Mouse (Mus musculus) midbrain, embryonic 12.5 days (tissue): Measurements from ENCODE around the gene Zfp882. TPM values are rescaled to one million over a fixed set of nuclear protein-coding genes. Genes with fewer than 3 reads are reported as not detected.
"Not testable (repeated sequence)": the region's sequence is repeated elsewhere in the genome, so short reads cannot be mapped to it uniquely, and the experiment has no call there.

Experiments used
- ATAC-seq: fragments of 200-750 bp; cut with Nextera tagmentation; 2 replicates; pipeline ENCODE4 v1.8.0; 2017; ENCODE audit warnings: low read depth, moderate TSS enrichment, moderate library complexity; ENCODE audit not compliant: low FRiP score
- H3K27ac ChIP-seq: fragments of 300-500 bp; sonication (generic); replicated peaks from 2 replicates; pipeline ENCODE4 v1.5.1; 2016; ENCODE audit warnings: mild to moderate bottlenecking
- H3K27me3 ChIP-seq: fragments of 300-500 bp; sonication (generic); 2 replicates; pipeline ENCODE4 v1.6.1; 2016; ENCODE audit warnings: mild to moderate bottlenecking
- H3K36me3 ChIP-seq: fragments of 300-500 bp; sonication (generic); 2 replicates; pipeline ENCODE4 v1.6.1; 2016
- H3K4me1 ChIP-seq: fragments of 300-500 bp; sonication (generic); 2 replicates; pipeline ENCODE4 v1.6.1; 2016
- H3K4me2 ChIP-seq: fragments of 300-500 bp; sonication (generic); replicated peaks from 2 replicates; pipeline ENCODE4 v1.6.1; 2016; ENCODE audit warnings: mild to moderate bottlenecking, moderate library complexity
- H3K4me3 ChIP-seq: fragments of 300-500 bp; sonication (generic); 2 replicates; pipeline ENCODE4 v1.5.1; 2016; ENCODE audit warnings: mild to moderate bottlenecking
- H3K9ac ChIP-seq: fragments of 300-500 bp; sonication (generic); replicated peaks from 2 replicates; pipeline ENCODE4 v1.6.1; 2016; ENCODE audit warnings: mild to moderate bottlenecking, moderate library complexity
- H3K9me3 ChIP-seq: fragments of 300-500 bp; sonication (generic); 2 replicates; pipeline ENCODE4 v1.6.1; 2016; ENCODE audit warnings: mild to moderate bottlenecking
- WGBS: fragments of 180-500 bp; shearing (Covaris S2); methylation state at CpG from one replicate; pipeline ENCODE4 v1.1.7; 2016; 5-methylcytosine and 5-hydroxymethylcytosine counted together
- polyA plus RNA-seq: library from polyadenylated mRNA; unstranded; fragments of >200 nt; fragmentation: Nextera tagmentation; extraction: Ambion mirVana; gene quantifications from 2 replicates; pipeline ENCODE4 v1.2.1, GENCODE M21; 2016

Zfp882 gene
- polyA plus RNA-seq, 1 experiment from 2014 or later, result 15.1 TPM

DNA sequence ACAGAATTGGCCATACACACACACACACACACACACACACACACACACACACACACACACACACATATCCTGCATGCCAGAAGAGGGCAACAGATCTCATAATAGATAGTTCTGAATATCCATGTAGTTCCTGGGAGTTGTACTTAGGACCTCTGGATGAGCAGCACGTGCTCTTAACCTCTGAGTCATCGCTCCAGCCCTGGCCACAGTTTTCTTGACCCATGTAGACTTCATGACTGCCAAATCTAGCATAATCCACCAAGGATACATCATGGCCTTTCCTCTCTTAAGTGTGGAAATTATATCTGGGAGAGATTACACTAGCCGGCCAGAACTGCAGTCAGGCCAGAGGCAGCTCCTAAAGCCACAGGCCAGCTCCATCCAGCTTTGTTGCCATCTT is 18.1 kb downstream of the Zfp882 start:
- ATAC-seq, result no peak
- Histone ChIP-seq H3K4me2 (no peak overlapping the region), H3K9ac (no peak overlapping the region), H3K4me3 (no peak overlapping the region), H3K36me3 (peaks cover 28% of the 10 kb centered on the region), H3K27me3 (no peaks in the 10 kb centered on the region), H3K9me3 (0 out of 2 replicates have a peak, but pooled peaks cover 5% of the 10 kb centered on the region), H3K4me1 (peaks cover 9% of the 10 kb centered on the region), H3K27ac (no peak overlapping the region)
- WGBS, result 93% methylated on average over 3 of the region's 3 CpGs

DNA sequence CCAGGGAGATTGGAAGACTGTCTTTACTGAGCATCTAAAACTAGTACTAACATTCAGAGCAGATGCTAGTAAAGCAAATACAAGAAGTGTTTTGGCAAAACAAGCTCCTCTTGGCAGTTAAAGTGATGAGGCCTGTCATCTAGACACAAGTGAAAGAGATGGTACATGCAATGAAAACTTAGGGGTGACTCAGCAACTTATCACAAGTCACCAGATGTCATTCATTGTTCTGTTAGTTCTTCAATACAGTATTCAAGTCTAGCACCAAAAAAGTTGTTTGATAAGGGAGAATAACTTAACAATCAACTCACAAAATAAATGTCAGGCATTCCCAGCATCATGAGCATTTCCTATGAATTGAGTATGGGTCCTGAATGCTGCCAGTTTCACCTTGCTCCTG is 19.4 kb downstream of the Zfp882 start:
- no peak overlapping the region for H3K9ac ChIP-seq
- ATAC-seq, result no peak
- peaks cover 32% of the 10 kb centered on the region for H3K36me3 ChIP-seq

GRCm38 (mm10) chr8:71938037-71938436 is 29.6 kb downstream of the Zfp882 start:
- H3K36me3 ChIP-seq, result peaks cover 12% of the 10 kb centered on the region
- not testable (repeated sequence) for H3K4me1 ChIP-seq, H3K27me3 ChIP-seq, H3K4me3 ChIP-seq, H3K9me3 ChIP-seq, H3K9ac ChIP-seq, H3K27ac ChIP-seq, ATAC-seq, H3K4me2 ChIP-seq
- 90% methylated on average over 2 of the region's 2 CpGs for WGBS

More for the DNA sequence above, 19.4 kb downstream of the Zfp882 start:
- Histone ChIP-seq H3K4me3 (no peak overlapping the region), H3K4me2 (no peak overlapping the region), H3K4me1 (peaks cover 9% of the 10 kb centered on the region), H3K27ac (no peak overlapping the region), H3K9me3 (0 out of 2 replicates have a peak, but pooled peaks cover 5% of the 10 kb centered on the region), H3K27me3 (no peaks in the 10 kb centered on the region)

GRCm38 (mm10) chr8:71940293-71941208 is 32.1 kb downstream of the Zfp882 start:
- ATAC-seq, result no peak
- no peaks in the 10 kb centered on the region for H3K4me1 ChIP-seq
- no peaks in the 10 kb centered on the region for H3K9me3 ChIP-seq
- H3K4me2 ChIP-seq, result no peak overlapping the region
- no peak overlapping the region for H3K4me3 ChIP-seq
- 81% methylated on average over 2 of the region's 2 CpGs for WGBS
- no peak overlapping the region for H3K9ac ChIP-seq
- H3K36me3 ChIP-seq, result no peaks in the 10 kb centered on the region
- H3K27me3 ChIP-seq, result peaks cover 3% of the 10 kb centered on the region; the same call in 1 of the 2 replicates
- no peak overlapping the region for H3K27ac ChIP-seq

DNA sequence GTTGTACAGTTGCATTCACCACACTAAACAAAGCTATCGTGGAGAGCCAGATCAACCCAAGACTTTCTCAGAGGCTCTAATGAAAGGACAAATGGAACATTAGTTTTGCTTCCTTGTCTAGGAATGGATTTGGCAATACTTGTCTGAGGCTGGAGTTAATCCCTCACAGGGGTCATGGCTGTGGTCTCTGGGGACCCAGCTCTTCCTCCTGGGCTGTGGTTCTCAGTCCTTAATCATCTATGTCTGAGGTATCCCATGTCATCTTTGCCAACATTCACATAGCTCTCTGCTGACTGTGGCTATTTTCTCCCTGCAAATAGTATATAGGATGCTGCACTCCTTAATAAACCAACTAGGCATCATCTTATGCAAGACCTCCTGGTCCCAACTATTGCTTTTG is 33.4 kb downstream of the Zfp882 start:
- no peaks in the 10 kb centered on the region for H3K4me1 ChIP-seq
- H3K4me2 ChIP-seq, result no peak overlapping the region
- 93% methylated on average over 1 of the region's 1 CpGs for WGBS
- H3K9me3 ChIP-seq, result no peaks in the 10 kb centered on the region
- peaks cover 3% of the 10 kb centered on the region; the same call in 1 of the 2 replicates for H3K27me3 ChIP-seq
- no peaks in the 10 kb centered on the region for H3K36me3 ChIP-seq
- H3K4me3 ChIP-seq, result no peak overlapping the region
- no peak for ATAC-seq
- no peak overlapping the region for H3K9ac ChIP-seq
- no peak overlapping the region for H3K27ac ChIP-seq

- Histone ChIP-seq H3K27ac (no peak overlapping the region), H3K9ac (no peak overlapping the region), H3K9me3 (no peaks in the 10 kb centered on the region), H3K27me3 (peaks cover 3% of the 10 kb centered on the region; the same call in 1 of the 2 replicates), H3K4me2 (no peak overlapping the region), H3K4me3 (no peak overlapping the region), H3K4me1 (peaks cover 17% of the 10 kb centered on the region), H3K36me3 (0 out of 2 replicates have a peak, but pooled peaks cover 4% of the 10 kb centered on the region)
- WGBS, result 96% methylated on average over 5 of the region's 5 CpGs
- ATAC-seq, result no peak
Measured at GRCm38 (mm10) chr8:71948624-71949023, 40.2 kb downstream of the Zfp882 start.

- H3K4me2 ChIP-seq, result peak within 1 kb of the TSS; percentile 66
- peak within 1 kb of the TSS; percentile 71 for H3K9ac ChIP-seq
- peak within 1 kb of the TSS; percentile 78 for H3K27ac ChIP-seq
- no peaks in the 10 kb centered on the region for H3K27me3 ChIP-seq
- peak; percentile 100 for ATAC-seq
- H3K36me3 ChIP-seq, result peaks cover 19% of the 10 kb centered on the region
- WGBS, result 4% methylated on average over 34 of the region's 34 CpGs
- H3K4me3 ChIP-seq, result peak within 1 kb of the TSS; percentile 63
- peaks cover 11% of the 10 kb centered on the region for H3K9me3 ChIP-seq
- peaks cover 17% of the 10 kb centered on the region for H3K4me1 ChIP-seq
Measured at GRCm38 (mm10) chr8:71950482-71951221, 42.2 kb downstream of the Zfp882 start, which contains the start of gene Zfp961. Gene Zfp961, plus strand, starts transcription at chr8:71951038.

- ATAC-seq, result no peak
- H3K9ac ChIP-seq, result peak overlapping the region; percentile 71
- peaks cover 17% of the 10 kb centered on the region for H3K4me1 ChIP-seq
- H3K4me2 ChIP-seq, result peak overlapping the region; percentile 66
- peaks cover 19% of the 10 kb centered on the region for H3K36me3 ChIP-seq
- 41% methylated on average over 14 of the region's 14 CpGs for WGBS
- H3K4me3 ChIP-seq, result peak overlapping the region; percentile 63
- H3K27me3 ChIP-seq, result no peaks in the 10 kb centered on the region
- H3K9me3 ChIP-seq, result peaks cover 15% of the 10 kb centered on the region
- peak overlapping the region; percentile 25; the same call in 1 of the 2 replicates for H3K27ac ChIP-seq
Measured at GRCm38 (mm10) chr8:71951436-71952161, 43.2 kb downstream of the Zfp882 start.

DNA sequence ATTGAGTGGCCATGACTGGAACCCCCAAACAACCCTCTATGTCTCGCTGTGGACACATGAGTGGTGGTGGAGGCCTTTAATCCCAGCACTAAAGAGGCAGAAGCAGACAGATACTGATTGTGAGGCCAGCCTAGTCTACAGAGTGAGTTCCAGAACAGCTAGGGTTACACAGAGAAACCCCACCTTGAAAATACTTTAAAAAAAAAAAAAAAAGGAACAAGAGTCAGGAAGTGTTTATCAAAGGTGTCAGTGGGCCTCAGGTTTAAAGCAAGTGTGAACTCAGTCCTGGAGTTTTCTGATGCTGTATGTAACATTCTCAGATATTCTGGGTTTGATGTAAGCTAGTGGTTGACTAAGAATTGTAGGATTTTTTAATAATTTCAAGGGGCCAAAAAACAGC is 44.1 kb downstream of the Zfp882 start:
- peak overlapping the region; percentile 66; the same call in 1 of the 2 replicates for H3K4me2 ChIP-seq
- ATAC-seq, result no peak
- H3K36me3 ChIP-seq, result peaks cover 19% of the 10 kb centered on the region
- peaks cover 17% of the 10 kb centered on the region for H3K4me1 ChIP-seq
- no peak overlapping the region for H3K9ac ChIP-seq
- no peaks in the 10 kb centered on the region for H3K27me3 ChIP-seq
- H3K9me3 ChIP-seq, result peaks cover 15% of the 10 kb centered on the region
- H3K4me3 ChIP-seq, result 0 out of 2 replicates have a peak overlapping the region, but pooled peaks have one; percentile 63
- H3K27ac ChIP-seq, result no peak overlapping the region
- 100% methylated on average over 1 of the region's 1 CpGs for WGBS

DNA sequence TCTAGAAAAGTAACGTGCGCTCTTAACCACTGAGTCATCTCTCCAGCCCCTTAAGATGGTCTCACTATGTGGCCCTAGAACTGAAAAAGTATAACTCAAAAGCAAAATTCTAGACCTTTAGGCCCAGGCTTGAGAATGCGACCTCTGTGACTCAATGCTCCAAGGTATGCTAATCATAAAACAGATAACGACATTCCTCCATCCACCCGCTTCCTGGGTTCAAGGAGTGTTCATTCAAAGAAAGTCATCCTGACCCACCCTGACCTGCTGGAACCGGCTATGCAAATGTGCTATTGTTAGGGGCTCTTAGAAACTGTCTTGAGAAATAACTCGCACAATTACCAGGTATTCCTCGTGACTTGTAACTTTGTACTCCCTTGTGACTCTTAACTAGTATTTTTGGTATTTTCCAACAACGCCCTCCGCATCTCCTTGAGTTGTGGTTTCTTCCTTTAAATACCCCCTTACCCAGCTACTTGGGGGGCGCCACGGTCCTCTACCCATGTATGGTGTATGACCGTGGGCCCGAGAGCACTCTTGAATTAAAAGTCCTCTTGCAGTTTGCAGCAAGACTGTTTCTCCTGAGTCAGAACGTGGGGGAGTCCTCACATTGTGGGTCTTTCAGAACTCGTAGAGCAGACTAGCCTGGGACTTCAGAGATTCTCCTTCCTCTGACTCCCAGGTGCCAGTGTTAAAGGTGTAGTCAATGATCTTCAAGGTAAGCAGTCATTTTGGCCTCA is 44.7 kb downstream of the Zfp882 start:
- H3K27me3 ChIP-seq, H3K27ac ChIP-seq, H3K9ac ChIP-seq, ATAC-seq, H3K4me3 ChIP-seq, H3K4me2 ChIP-seq: not testable (repeated sequence)
- Histone ChIP-seq H3K36me3 (peaks cover 19% of the 10 kb centered on the region), H3K9me3 (peaks cover 15% of the 10 kb centered on the region), H3K4me1 (peaks cover 17% of the 10 kb centered on the region)
- WGBS, result 96% methylated on average over 16 of the region's 16 CpGs

DNA sequence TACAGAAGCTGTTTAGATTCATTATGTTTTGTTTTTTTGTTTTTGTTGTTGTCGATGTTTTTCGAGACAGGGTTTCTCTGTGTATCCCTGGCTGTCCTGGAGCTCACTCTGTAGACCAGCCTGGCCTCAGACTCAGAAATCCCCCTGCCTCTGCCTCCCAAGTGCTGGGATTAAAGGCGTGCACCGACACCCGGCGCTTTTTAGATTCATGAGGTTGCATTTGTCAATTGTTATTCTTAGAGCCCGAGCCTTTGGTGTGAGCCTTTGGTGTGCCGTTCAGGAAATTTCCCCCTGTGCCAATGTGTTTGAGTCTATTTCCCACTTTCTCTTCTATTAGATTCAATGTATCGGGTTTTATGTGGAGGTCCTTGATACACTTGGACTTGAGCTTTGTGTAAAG is 46.3 kb downstream of the Zfp882 start:
- peaks cover 15% of the 10 kb centered on the region for H3K9me3 ChIP-seq
- WGBS, result 96% methylated on average over 9 of the region's 9 CpGs
- no peak overlapping the region for H3K4me3 ChIP-seq
- no peak for ATAC-seq
- peaks cover 17% of the 10 kb centered on the region for H3K4me1 ChIP-seq
- H3K36me3 ChIP-seq, result peaks cover 19% of the 10 kb centered on the region
- no peak overlapping the region for H3K27ac ChIP-seq
- no peak overlapping the region for H3K4me2 ChIP-seq
- H3K9ac ChIP-seq, result no peak overlapping the region
- H3K27me3 ChIP-seq, result no peaks in the 10 kb centered on the region
